Mouse (Mus musculus) layer of hippocampus, postnatal 14 days (tissue): ENCODE measurements around the gene Pdcd6ip. TPM values are rescaled to one million over a fixed set of nuclear protein-coding genes. Genes with fewer than 3 reads are reported as not detected.
"Not testable (repeated sequence)": the region's sequence is repeated elsewhere in the genome, so short reads cannot be mapped to it uniquely, and the experiment has no call there.

Experiments
- DNase-seq, 2 experiments: peaks; one replicate each; pipeline ENCODE4 v3.0.0; 2021 to 2022; ENCODE audit warnings: low spot score in 2 of 2, mixed read lengths in 1 of 2
- total RNA-seq, 2 experiments: library from RNA; stranded (reverse); gene quantifications; 2 replicates each; pipeline ENCODE4 v1.2.3; 2021

The Pdcd6ip gene
- total RNA-seq, 2 experiments from 2014 or later, result 58.9 to 61.6 TPM

DNA sequence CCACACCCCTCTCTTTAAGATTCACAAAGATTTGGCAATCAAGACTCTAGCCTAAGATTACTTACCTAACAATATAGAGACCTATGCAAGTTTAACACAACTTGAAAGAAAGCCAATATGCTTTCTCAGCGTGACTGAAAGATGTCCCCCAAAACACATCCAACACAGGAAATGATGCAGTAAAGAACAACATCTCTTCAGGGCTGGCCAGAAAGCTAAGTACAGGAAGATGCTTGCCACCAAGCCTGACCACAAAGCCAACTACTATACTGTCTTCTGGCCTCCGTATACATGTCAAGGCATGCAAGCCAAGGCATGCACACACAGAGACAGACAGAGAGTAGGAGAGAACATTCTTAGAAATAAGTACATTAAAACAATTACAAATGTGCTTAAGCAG lies 2.0 kb downstream of the Pdcd6ip start:
- DNase-seq, result no peak

DNA sequence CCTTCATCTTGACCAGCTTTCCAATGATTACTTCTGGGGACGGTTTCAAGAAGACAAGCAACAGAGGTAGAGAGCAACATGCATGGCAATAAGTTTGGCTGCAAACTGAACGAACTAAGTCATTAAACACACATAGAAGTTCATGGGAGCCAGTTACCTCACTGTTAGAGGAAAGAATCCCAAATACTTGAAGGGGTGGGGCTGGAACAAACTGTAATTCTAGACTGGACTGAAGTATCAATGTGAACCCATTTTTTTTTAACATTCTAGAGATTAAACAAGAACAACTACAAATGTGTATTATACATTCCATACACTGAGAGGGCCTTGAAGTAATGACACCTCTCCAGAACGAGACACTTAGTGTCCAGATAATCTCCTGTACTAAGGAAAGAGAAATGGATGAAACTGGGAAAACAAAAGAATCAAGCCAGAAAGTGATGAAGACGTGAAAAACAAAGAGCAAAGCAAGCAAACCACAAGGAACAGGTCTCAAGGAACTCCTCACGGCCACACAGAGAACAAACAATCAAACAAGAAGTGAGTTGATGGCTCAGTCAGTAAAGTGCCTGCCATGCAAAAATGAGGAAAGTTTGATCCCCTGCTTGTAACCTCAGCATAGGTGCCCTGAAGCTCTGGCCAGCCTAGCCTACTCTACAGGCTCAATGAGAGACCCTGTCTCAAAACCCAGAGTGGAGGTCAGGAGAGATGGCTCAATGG lies 6.5 kb downstream of the Pdcd6ip start:
- DNase-seq, result no peak

GRCm38 (mm10) chr9:113687461-113687860 lies 20.6 kb downstream of the Pdcd6ip start:
- no peak for DNase-seq

GRCm38 (mm10) chr9:113673721-113674120 lies 34.3 kb downstream of the Pdcd6ip start:
- no peak for DNase-seq

GRCm38 (mm10) chr9:113672352-113672751 lies 35.7 kb downstream of the Pdcd6ip start:
- DNase-seq, result no peak

DNA sequence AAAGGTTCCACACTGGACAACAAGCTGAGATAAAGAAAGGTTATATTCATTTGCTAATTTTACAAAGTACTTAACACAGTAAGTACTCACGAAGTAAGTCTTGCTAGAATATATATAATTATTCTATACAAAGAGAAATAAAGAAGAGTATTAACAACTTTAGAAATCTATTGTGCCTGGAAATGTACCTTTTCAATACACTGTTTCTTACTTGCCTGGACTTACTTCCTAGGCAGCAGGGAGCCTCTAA lies 37.3 kb downstream of the Pdcd6ip start:
- no peak for DNase-seq

GRCm38 (mm10) chr9:113670105-113670856 lies 37.8 kb downstream of the Pdcd6ip start:
- no peak for DNase-seq

- no peak for DNase-seq
Measured at GRCm38 (mm10) chr9:113663476-113663875, 44.6 kb downstream of the Pdcd6ip start.

GRCm38 (mm10) chr9:113657837-113658236 lies 50.2 kb downstream of the Pdcd6ip start:
- no peak for DNase-seq

DNA sequence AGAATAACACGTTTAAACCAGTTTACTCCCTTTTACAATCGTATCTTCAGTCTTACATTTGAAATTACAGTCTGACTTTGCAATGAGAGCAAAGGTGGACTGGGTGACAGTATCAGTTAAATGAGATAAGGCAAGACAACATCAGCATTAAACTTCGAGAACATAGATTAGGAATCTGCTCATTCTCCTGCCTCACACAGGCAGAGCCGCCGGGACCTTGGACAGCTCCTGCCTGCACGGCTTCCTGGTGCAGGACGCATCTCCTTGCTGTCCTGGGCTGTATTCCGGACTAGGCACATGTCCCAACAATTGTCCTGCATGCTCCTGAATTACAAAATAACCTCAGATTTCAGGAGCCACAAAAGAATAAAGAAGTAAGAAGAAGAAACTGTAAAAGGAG lies 54.5 kb downstream of the Pdcd6ip start:
- DNase-seq, result no peak

DNA sequence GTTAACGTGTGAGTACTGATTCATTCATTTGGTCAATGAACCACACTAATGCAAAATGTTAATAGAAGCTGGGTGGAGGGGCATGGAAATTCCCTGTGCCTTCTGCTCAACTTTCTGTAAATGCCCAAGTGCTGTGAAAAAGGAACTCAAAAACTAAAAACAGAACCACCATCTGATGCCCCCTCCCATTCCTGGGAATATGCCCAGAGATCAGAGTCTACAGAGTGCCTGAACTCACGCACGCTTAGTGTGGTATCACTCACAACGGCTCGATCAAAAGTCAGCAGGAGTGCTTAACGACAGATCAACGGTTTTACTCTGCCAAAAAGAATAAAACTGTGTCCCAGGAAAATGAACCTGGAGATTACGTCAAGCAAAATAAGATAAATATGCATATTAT lies 57.3 kb downstream of the Pdcd6ip start:
- DNase-seq, result peak in 1 of 2 experiments; percentile 46

- DNase-seq, result not testable (repeated sequence)
Measured at GRCm38 (mm10) chr9:113649211-113649610, 58.8 kb downstream of the Pdcd6ip start.

DNA sequence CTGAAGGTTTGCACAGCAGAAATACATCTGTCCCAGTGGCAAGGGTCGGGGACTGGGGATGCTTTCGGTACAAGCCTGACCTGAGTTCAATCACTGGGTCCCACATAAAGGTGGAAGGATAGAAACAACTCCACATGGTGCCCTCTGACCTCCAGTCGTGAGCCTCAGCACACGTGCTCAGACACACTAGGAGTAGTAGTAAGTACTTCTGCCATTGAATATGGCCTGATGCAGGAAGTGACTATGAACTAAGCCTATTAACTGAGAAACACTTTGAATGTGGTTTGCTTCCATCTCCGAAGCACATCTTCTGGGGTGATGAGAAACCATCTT lies 62.3 kb downstream of the Pdcd6ip start:
- no peak for DNase-seq

DNA sequence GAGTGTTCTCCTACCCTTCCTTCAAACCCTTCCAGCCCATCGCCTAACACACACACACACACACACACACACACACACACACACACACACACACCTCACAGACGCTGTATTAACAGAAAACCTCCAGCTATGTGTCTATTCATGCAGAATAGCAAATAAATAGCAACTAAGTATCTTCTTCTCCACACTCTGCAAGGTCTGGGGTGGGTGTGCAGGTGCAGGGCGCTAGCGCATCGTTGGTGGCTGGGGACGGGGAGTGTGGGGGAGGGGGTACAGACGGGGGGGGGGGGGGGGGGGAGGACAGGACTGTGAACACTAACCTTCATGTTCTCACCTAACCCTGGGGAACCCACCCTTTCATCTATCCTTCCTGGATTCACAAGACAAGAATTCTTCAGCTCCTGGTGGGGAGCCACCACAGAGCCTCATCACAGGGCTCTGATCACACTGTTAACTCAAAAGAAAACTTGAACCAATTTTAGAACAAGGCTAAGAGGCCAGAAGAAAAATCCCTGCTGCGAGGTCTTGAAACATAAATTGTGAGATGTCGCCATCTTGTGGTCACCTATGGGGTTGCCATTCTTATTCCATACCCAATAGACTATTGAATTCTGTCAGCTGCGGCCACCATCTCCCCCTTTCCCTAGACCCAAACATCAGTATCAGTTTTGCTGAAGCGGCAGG lies 62.8 kb downstream of the Pdcd6ip start:
- peak; percentile 76 to 79 for DNase-seq

DNA sequence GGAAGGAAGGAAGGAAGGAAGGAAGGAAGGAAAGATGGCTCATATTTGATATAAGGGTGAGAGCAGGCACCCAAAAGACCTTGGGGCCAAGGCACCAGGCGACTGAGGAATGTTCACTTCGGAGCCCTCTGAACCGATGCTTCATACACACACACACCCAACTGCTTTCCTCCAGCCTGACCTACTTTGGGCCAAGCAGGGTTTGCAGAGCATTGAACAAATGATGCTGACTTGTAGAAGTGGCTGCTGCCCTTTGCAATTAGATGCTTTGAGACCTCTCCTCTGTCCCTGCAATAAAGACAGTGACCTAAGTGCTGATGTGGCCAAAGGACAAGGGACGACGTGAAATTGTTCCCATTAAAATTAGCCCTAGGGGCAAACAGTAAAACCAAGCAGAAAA lies 63.4 kb downstream of the Pdcd6ip start:
- DNase-seq, result no peak

DNA sequence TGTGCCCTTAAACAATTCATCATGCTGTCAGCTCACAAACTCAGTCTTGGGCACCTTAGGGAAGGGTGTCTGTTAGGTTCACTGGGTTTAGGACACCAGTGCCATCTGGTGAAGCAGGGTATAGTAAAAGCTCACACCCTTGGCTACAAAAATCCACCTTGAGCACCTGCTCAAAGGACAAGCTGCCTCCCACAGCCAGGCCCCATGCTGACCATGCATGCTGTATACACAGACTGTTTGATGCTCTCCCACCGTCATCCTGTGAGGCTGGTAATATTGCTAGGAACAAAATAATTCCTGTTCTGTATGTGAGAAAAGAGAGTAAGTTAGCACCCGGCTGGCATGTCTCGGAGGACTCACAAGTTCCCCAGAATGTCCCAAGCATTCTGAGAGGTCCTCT lies 64.0 kb downstream of the Pdcd6ip start:
- DNase-seq, result no peak

DNA sequence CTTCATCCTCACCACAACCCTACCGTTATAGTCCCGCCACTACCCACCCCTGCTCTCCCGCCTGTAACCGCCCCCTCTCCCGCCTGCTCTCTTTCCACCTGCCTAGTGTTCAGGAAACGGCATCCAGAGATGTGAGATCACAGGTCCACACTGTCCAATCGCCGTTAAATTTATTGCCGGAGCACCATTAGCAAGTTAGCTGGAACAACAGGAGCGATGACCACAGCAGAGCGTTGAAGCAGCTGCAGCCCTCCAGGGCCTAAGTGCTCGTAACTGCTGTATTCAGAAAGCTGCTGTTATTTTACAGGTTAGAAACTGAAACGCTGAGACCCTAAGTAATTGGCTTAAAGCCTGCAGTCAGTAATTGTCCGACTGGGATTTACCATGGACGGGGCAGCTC lies 64.4 kb downstream of the Pdcd6ip start:
- DNase-seq, result no peak

- no peak for DNase-seq
Measured at GRCm38 (mm10) chr9:113634986-113635385, 73.1 kb downstream of the Pdcd6ip start.

GRCm38 (mm10) chr9:113633168-113633744 lies 74.8 kb downstream of the Pdcd6ip start:
- peak in 1 of 2 experiments; percentile 33 for DNase-seq

- DNase-seq, result no peak
Measured at GRCm38 (mm10) chr9:113632350-113633043, 75.6 kb downstream of the Pdcd6ip start.

GRCm38 (mm10) chr9:113629632-113630031 lies 78.4 kb downstream of the Pdcd6ip start:
- peak; percentile 75 to 77 for DNase-seq
